Mouse (Mus musculus) activated CD4-positive, CD25-positive, alpha-beta regulatory T cell (primary cell): ENCODE data around the gene Gm36176. TPM values are rescaled to one million over a fixed set of nuclear protein-coding genes. Genes with fewer than 3 reads are reported as not detected.

Source experiments
- polyA plus RNA-seq, 2 experiments: library from polyadenylated mRNA; unstranded; fragments of 100-300 nt; shearing (Covaris generic); gene quantifications; one replicate each; pipeline ENCODE4 v1.2.1; 2017

The Gm36176 gene
- polyA plus RNA-seq: not detected

GRCm38 (mm10) chr10:77846503-77846902 lies at the start of gene Gm36176:
Gene Gm36176, plus strand, starts transcription at chr10:77846803.

DNA sequence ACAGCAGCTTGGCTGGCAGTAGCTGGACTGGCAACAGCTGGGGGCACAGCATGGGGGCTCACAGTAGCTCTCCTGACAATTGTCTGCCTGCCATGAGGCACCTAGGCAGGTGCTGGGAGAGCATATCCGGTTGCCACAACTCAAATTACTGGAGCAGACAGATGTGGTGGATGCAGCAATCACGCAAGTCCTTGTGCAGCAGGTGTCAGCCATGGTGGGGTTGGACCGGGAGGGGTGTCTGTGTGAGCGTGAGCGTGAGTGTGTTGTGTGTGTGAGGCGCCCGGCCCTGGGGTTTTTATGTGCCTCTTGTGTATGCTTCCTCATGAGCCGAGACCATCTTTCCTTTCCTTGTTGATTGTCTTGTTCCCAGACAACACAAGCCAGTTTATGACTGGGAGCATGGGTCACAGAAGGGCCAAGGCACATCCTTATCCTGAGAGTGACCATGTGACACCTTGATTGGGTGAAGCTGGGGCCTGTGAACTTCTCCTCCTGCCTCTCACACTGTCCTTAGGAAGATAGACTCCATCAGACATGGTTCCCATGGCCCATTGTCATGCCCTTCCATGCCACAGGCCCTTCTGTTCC lies 47.6 kb upstream of the Gm36176 start, which contains the start of gene Gm19668:
Gene Gm19668, minus strand, starts transcription at position 213 of the 588 bp plus-strand sequence.

GRCm38 (mm10) chr10:77811743-77812142 lies 34.9 kb upstream of the Gm36176 start, which contains the start of gene Gm9507:
Gene Gm9507, minus strand, starts transcription at chr10:77811843.

DNA sequence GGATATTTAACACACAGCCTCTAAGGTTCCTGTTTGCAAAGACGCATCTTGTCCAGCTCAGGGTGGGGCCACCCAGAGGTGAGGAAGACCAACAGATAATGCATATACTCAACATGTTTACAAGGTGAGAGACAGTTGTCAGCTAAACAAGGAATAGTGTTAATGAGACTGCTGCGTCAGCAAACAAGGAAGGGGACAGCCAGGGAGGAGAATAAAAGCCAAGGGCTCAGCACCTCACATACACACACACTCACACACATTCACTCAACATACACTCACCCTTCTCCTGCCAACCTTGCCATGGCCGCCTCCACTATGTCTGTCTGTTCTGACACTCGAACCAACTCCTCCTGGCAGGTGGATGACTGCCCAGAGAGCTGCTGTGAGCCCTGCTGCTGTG lies 32.2 kb upstream of the Gm36176 start, which contains the start of gene Gm2696:
Gene Gm2696, plus strand, starts transcription at position 301 of the 400 bp plus-strand sequence.

GRCm38 (mm10) chr10:77826951-77827350 lies 19.7 kb upstream of the Gm36176 start, which contains the start of gene Krtap10-4:
Gene Krtap10-4, minus strand, starts transcription at chr10:77827095.

GRCm38 (mm10) chr10:77835647-77836046 lies 11.0 kb upstream of the Gm36176 start, which contains the start of gene Krtap10-10:
Gene Krtap10-10, plus strand, starts transcription at chr10:77835947.

GRCm38 (mm10) chr10:77852559-77852958 lies 6.0 kb downstream of the Gm36176 start, which contains the start of gene Gm10318:
Gene Gm10318, plus strand, starts transcription at chr10:77852859.

GRCm38 (mm10) chr10:77861675-77862074 lies 15.1 kb downstream of the Gm36176 start, which contains the start of gene Gm3285:
Gene Gm3285, plus strand, starts transcription at chr10:77861975.

Other genes starting within 250 kb of the Gm36176 start
- 100 to 1,000 TPM; 101 to 149 TPM for gene Sumo3, start 240.7 kb upstream of the Gm36176 start, polyA plus RNA-seq
- not detected for gene Gm49325, start 240.6 kb upstream of the Gm36176 start, polyA plus RNA-seq
- gene Ube2g2, start 224.5 kb upstream of the Gm36176 start, polyA plus RNA-seq: 10 to 100 TPM; 44.2 to 47.5 TPM
- under 1 TPM; 0.29 to 0.33 TPM for gene Tspear, start 160.2 kb upstream of the Gm36176 start, polyA plus RNA-seq
- gene Gm19402, start 156.0 kb upstream of the Gm36176 start, polyA plus RNA-seq: not detected
- not detected for gene Gm9508, start 149.6 kb upstream of the Gm36176 start, polyA plus RNA-seq
- not detected for gene Gm10272, start 140.2 kb upstream of the Gm36176 start, polyA plus RNA-seq
- gene Gm10024, start 135.3 kb upstream of the Gm36176 start, polyA plus RNA-seq: under 1 TPM in 1 of 2 experiments, not detected in 1; 0.65 TPM
- not detected for gene Gm10142, start 131.0 kb upstream of the Gm36176 start, polyA plus RNA-seq
- not detected for gene Krtap12-1, start 126.2 kb upstream of the Gm36176 start, polyA plus RNA-seq
- not detected for gene Gm10100, start 120.3 kb upstream of the Gm36176 start, polyA plus RNA-seq
- gene Gm18596, start 104.2 kb upstream of the Gm36176 start, polyA plus RNA-seq: not detected
- gene Gm9736, start 95.4 kb upstream of the Gm36176 start, polyA plus RNA-seq: not detected
- not detected for gene Gm3233, start 87.1 kb upstream of the Gm36176 start, polyA plus RNA-seq
- not detected for gene Gm3238, start 75.5 kb upstream of the Gm36176 start, polyA plus RNA-seq
- not detected for gene Gm7138, start 69.9 kb upstream of the Gm36176 start, polyA plus RNA-seq
- not detected for gene Gm3250, start 64.3 kb upstream of the Gm36176 start, polyA plus RNA-seq
- not detected for gene Gm7137, start 58.6 kb upstream of the Gm36176 start, polyA plus RNA-seq
- not detected for gene Gm9639, start 51.7 kb upstream of the Gm36176 start, polyA plus RNA-seq
- gene Gm19668, start 47.7 kb upstream of the Gm36176 start, polyA plus RNA-seq: not detected
- gene Gm9507, start 35.0 kb upstream of the Gm36176 start, polyA plus RNA-seq: not detected
- gene Gm2696, start 32.1 kb upstream of the Gm36176 start, polyA plus RNA-seq: not detected
- gene Krtap10-4, start 19.7 kb upstream of the Gm36176 start, polyA plus RNA-seq: under 1 TPM in 1 of 2 experiments, not detected in 1; 0.21 TPM
- gene Krtap10-10, start 10.9 kb upstream of the Gm36176 start, polyA plus RNA-seq: not detected
- gene Gm10318, start 6.1 kb downstream of the Gm36176 start, polyA plus RNA-seq: not detected
- not detected for gene Gm3285, start 15.2 kb downstream of the Gm36176 start, polyA plus RNA-seq
- gene Lrrc3, start 55.7 kb downstream of the Gm36176 start, polyA plus RNA-seq: under 1 TPM in 1 of 2 experiments, not detected in 1; 0.22 TPM
- 1 to 10 TPM; 1.2 to 1.7 TPM for gene Trpm2, start 123.8 kb downstream of the Gm36176 start, polyA plus RNA-seq
- gene 1810043G02Rik, start 131.7 kb downstream of the Gm36176 start, polyA plus RNA-seq: 10 to 100 TPM in 1 of 2 experiments, 1 to 10 TPM in 1; 5.0 to 11.3 TPM
- 10 to 100 TPM; 53.8 to 58.8 TPM for gene Pfkl, start 163.3 kb downstream of the Gm36176 start, polyA plus RNA-seq
- gene Dnmt3l, start 195.1 kb downstream of the Gm36176 start, polyA plus RNA-seq: under 1 TPM in 1 of 2 experiments, not detected in 1; 0.20 TPM
- gene Aire, start 196.8 kb downstream of the Gm36176 start, polyA plus RNA-seq: 1 to 10 TPM in 1 of 2 experiments, under 1 TPM in 1; 0.21 to 1.5 TPM
- 10 to 100 TPM in 1 of 2 experiments, 1 to 10 TPM in 1; 5.3 to 11.4 TPM for gene Icosl, start 222.5 kb downstream of the Gm36176 start, polyA plus RNA-seq